Mouse (Mus musculus): ENCODE results near the gene Auts2. TPM values are rescaled to one million over a fixed set of nuclear protein-coding genes. Genes with fewer than 3 reads are reported as not detected.

Auts2 gene
- polyA plus RNA-seq, 1 experiment from 2014 or later = 34.0 TPM

GRCm38 (mm10) chr5:131643176-131644174, 899.7 kb downstream of the Auts2 start:
- 62% methylated on average over 23 of the region's 23 CpGs for WGBS
- H3K27me3 ChIP-seq = no peaks in the 10 kb centered on the region
- H3K36me3 ChIP-seq = no peaks in the 10 kb centered on the region
- peak overlapping the region; percentile 50 for H3K27ac ChIP-seq
- no peak overlapping the region for H3K4me2 ChIP-seq
- peaks cover 46% of the 10 kb centered on the region for H3K4me1 ChIP-seq
- H3K4me3 ChIP-seq = no peak overlapping the region
- H3K9ac ChIP-seq = no peak overlapping the region
- H3K9me3 ChIP-seq = no peaks in the 10 kb centered on the region
- ATAC-seq (ENCODE audit: insufficient number of reproducible peaks, low FRiP score, low TSS enrichment, low read depth) = 0 out of 2 replicates have a peak, but pooled peaks have one; percentile 13

- Histone ChIP-seq H3K36me3 (no peaks in the 10 kb centered on the region), H3K27me3 (no peaks in the 10 kb centered on the region), H3K4me2 (no peak overlapping the region), H3K27ac (no peak overlapping the region), H3K9ac (no peak overlapping the region), H3K9me3 (no peaks in the 10 kb centered on the region), H3K4me1 (peaks cover 39% of the 10 kb centered on the region), H3K4me3 (no peak overlapping the region)
- peak; percentile 49 for ATAC-seq (ENCODE audit: insufficient number of reproducible peaks, low FRiP score, low TSS enrichment, low read depth)
- 67% methylated on average over 2 of the region's 2 CpGs for WGBS
Observed at GRCm38 (mm10) chr5:131642752-131643151, 900.4 kb downstream of the Auts2 start.

GRCm38 (mm10) chr5:131636431-131636830, 906.7 kb downstream of the Auts2 start:
- Histone ChIP-seq H3K4me2 (no peak overlapping the region), H3K4me1 (peaks cover 9% of the 10 kb centered on the region), H3K4me3 (no peak overlapping the region), H3K36me3 (no peaks in the 10 kb centered on the region), H3K27ac (no peak overlapping the region), H3K27me3 (no peaks in the 10 kb centered on the region), H3K9ac (no peak overlapping the region), H3K9me3 (no peaks in the 10 kb centered on the region)
- no peak for ATAC-seq (ENCODE audit: insufficient number of reproducible peaks, low FRiP score, low TSS enrichment, low read depth)
- 76% methylated on average over 5 of the region's 5 CpGs for WGBS

- H3K9ac ChIP-seq = no peak overlapping the region
- WGBS = 92% methylated on average over 7 of the region's 7 CpGs
Observed at GRCm38 (mm10) chr5:131634731-131635130, 908.4 kb downstream of the Auts2 start.

GRCm38 (mm10) chr5:131631998-131632379, 911.2 kb downstream of the Auts2 start:
- H3K4me2 ChIP-seq = no peak overlapping the region
- H3K4me1 ChIP-seq = peaks cover 20% of the 10 kb centered on the region
- no peaks in the 10 kb centered on the region for H3K9me3 ChIP-seq
- 8% methylated on average over 4 of the region's 4 CpGs for WGBS
- no peaks in the 10 kb centered on the region for H3K27me3 ChIP-seq
- H3K4me3 ChIP-seq = no peak overlapping the region
- H3K27ac ChIP-seq = peak overlapping the region; percentile 66
- no peaks in the 10 kb centered on the region for H3K36me3 ChIP-seq
- H3K9ac ChIP-seq = no peak overlapping the region
- peak; percentile 40; the same call in 1 of the 2 replicates for ATAC-seq (ENCODE audit: insufficient number of reproducible peaks, low FRiP score, low TSS enrichment, low read depth)

More at GRCm38 (mm10) chr5:131634731-131635130, 908.4 kb downstream of the Auts2 start:
- Histone ChIP-seq H3K4me3 (no peak overlapping the region), H3K36me3 (no peaks in the 10 kb centered on the region), H3K4me2 (no peak overlapping the region), H3K27ac (no peak overlapping the region), H3K27me3 (no peaks in the 10 kb centered on the region), H3K9me3 (no peaks in the 10 kb centered on the region), H3K4me1 (peaks cover 20% of the 10 kb centered on the region)
- no peak for ATAC-seq (ENCODE audit: insufficient number of reproducible peaks, low FRiP score, low TSS enrichment, low read depth)

GRCm38 (mm10) chr5:131631038-131631997, 911.8 kb downstream of the Auts2 start:
- Histone ChIP-seq H3K27ac (peak overlapping the region; percentile 66; the same call in 1 of the 2 replicates), H3K9me3 (no peaks in the 10 kb centered on the region), H3K9ac (no peak overlapping the region), H3K27me3 (no peaks in the 10 kb centered on the region), H3K36me3 (no peaks in the 10 kb centered on the region), H3K4me1 (peaks cover 20% of the 10 kb centered on the region), H3K4me3 (no peak overlapping the region), H3K4me2 (no peak overlapping the region)
- WGBS = 20% methylated on average over 12 of the region's 12 CpGs
- no peak for ATAC-seq (ENCODE audit: insufficient number of reproducible peaks, low FRiP score, low TSS enrichment, low read depth)

GRCm38 (mm10) chr5:131630577-131630976, 912.6 kb downstream of the Auts2 start:
- H3K27ac ChIP-seq = no peak overlapping the region
- 20% methylated on average over 7 of the region's 7 CpGs for WGBS

GRCm38 (mm10) chr5:131616113-131616876, 926.8 kb downstream of the Auts2 start:
- Histone ChIP-seq H3K9ac (no peak overlapping the region), H3K27ac (no peak overlapping the region), H3K27me3 (peaks cover 3% of the 10 kb centered on the region; the same call in 1 of the 2 replicates), H3K9me3 (no peaks in the 10 kb centered on the region), H3K4me1 (peaks cover 10% of the 10 kb centered on the region), H3K36me3 (no peaks in the 10 kb centered on the region), H3K4me3 (peak overlapping the region; percentile 35), H3K4me2 (peak overlapping the region; percentile 56)
- 0 out of 2 replicates have a peak, but pooled peaks have one; percentile 44 for ATAC-seq (ENCODE audit: insufficient number of reproducible peaks, low FRiP score, low TSS enrichment, low read depth)
- 5% methylated on average over 40 of the region's 40 CpGs for WGBS

More at GRCm38 (mm10) chr5:131630577-131630976, 912.6 kb downstream of the Auts2 start:
- Histone ChIP-seq H3K4me2 (no peak overlapping the region), H3K27me3 (no peaks in the 10 kb centered on the region), H3K4me1 (peaks cover 20% of the 10 kb centered on the region), H3K4me3 (no peak overlapping the region), H3K36me3 (no peaks in the 10 kb centered on the region), H3K9ac (no peak overlapping the region), H3K9me3 (no peaks in the 10 kb centered on the region)
- no peak for ATAC-seq (ENCODE audit: insufficient number of reproducible peaks, low FRiP score, low TSS enrichment, low read depth)

- no peak overlapping the region for H3K4me3 ChIP-seq
- no peak overlapping the region for H3K27ac ChIP-seq
- no peak for ATAC-seq (ENCODE audit: insufficient number of reproducible peaks, low FRiP score, low TSS enrichment, low read depth)
Observed at GRCm38 (mm10) chr5:131614238-131614637, 928.9 kb downstream of the Auts2 start.

GRCm38 (mm10) chr5:131613301-131613700, 929.8 kb downstream of the Auts2 start:
- Histone ChIP-seq H3K27ac (no peak overlapping the region), H3K4me3 (no peak overlapping the region), H3K4me2 (no peak overlapping the region), H3K9ac (no peak overlapping the region), H3K27me3 (peaks cover 2% of the 10 kb centered on the region; the same call in 1 of the 2 replicates), H3K4me1 (peaks cover 13% of the 10 kb centered on the region), H3K9me3 (no peaks in the 10 kb centered on the region), H3K36me3 (no peaks in the 10 kb centered on the region)
- 48% methylated on average over 3 of the region's 3 CpGs for WGBS
- no peak for ATAC-seq (ENCODE audit: insufficient number of reproducible peaks, low FRiP score, low TSS enrichment, low read depth)

More at GRCm38 (mm10) chr5:131614238-131614637, 928.9 kb downstream of the Auts2 start:
- H3K9ac ChIP-seq = no peak overlapping the region
- no peaks in the 10 kb centered on the region for H3K9me3 ChIP-seq
- H3K27me3 ChIP-seq = peaks cover 3% of the 10 kb centered on the region; the same call in 1 of the 2 replicates
- no peaks in the 10 kb centered on the region for H3K36me3 ChIP-seq
- H3K4me2 ChIP-seq = peak overlapping the region; percentile 8; the same call in 1 of the 2 replicates
- WGBS = 81% methylated on average over 2 of the region's 2 CpGs
- H3K4me1 ChIP-seq = peaks cover 13% of the 10 kb centered on the region

- H3K4me1 ChIP-seq = 0 out of 2 replicates have a peak, but pooled peaks cover 3% of the 10 kb centered on the region
- H3K9me3 ChIP-seq = no peaks in the 10 kb centered on the region
- 71% methylated on average over 10 of the region's 10 CpGs for WGBS
- H3K27ac ChIP-seq = no peak overlapping the region
- H3K4me2 ChIP-seq = no peak overlapping the region
- H3K27me3 ChIP-seq = no peaks in the 10 kb centered on the region
- no peak overlapping the region for H3K9ac ChIP-seq
- H3K36me3 ChIP-seq = no peaks in the 10 kb centered on the region
- ATAC-seq (ENCODE audit: insufficient number of reproducible peaks, low FRiP score, low TSS enrichment, low read depth) = no peak
- no peak overlapping the region for H3K4me3 ChIP-seq
Observed at GRCm38 (mm10) chr5:131610702-131611101, 932.4 kb downstream of the Auts2 start.

Data from limb, embryonic 15.5 days (tissue).